Mouse (Mus musculus): ENCODE results near the gene Olfr1474.
"Not testable (repeated sequence)": the region's sequence is repeated elsewhere in the genome, so short reads cannot be mapped to it uniquely, and the experiment has no call there.

The Olfr1474 gene

DNA sequence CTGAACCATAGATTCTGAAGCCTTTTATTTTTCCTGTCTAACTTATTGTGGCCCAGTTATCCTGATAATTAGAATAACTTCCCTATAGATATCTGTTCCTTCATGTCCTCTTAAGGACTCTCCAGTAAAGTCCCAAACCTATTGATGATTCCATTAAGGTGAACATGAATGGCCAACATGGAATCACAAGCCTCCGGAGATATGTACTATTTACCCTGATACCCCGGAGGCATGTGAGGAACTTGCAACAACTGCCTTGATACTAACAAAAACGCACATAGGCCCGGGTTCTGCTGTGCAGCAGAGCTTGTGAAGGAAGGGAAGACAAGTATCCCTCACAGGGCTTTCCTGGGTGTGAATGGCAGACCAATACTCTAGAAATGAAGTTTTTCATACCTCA, at the start of gene Olfr1474:
Olfr1474 (plus strand) TSS at position 301 of the 400 bp plus-strand sequence.
- DNase-seq (ENCODE audit: low spot score in 2 of 2): not testable (repeated sequence)

DNA sequence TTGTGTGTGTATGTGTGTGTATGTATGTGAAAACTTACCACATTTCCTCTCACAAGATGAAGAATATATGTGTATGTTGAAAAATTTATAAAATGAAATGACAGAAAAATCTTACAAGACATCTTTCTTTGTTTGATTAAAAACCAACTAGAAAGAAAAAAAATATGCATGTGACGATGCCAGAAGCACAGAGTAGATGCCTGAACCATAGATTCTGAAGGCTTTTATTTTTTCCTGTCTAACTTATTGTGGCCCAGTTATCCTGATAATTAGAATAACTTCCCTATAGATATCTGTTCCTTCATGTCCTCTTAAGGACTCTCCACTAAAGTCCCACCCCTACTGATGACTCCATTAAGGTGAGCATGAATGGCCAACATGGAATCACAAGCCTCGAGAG, 26.3 kb upstream of the Olfr1474 start, which contains the start of gene Olfr1471:
Olfr1471 (plus strand) TSS at position 301 of the 400 bp plus-strand sequence.
- not testable (repeated sequence) for DNase-seq (ENCODE audit: low spot score in 2 of 2)

DNA sequence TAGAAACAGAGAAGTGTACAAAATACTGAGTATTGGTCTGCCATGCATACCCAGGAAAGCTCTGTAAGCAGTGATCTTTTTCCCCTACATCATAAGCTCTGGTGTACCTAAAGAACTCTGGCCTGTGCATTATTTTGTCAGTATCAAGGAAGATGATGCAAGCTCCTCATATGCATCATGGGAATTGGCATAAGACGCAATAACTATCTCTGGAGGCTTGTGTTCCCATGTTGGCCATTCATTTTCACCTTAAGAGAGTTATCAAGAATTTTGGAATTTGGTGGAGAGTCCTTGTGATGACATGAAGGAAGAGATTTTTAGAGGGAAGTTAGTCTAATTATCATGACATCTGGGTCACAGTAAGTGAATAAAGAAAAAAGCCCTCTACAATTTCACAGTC, 13.4 kb upstream of the Olfr1474 start, which contains the start of gene Olfr1472:
Olfr1472 (minus strand) TSS at position 101 of the 400 bp plus-strand sequence.
- DNase-seq (ENCODE audit: low spot score in 2 of 2): no peak

DNA sequence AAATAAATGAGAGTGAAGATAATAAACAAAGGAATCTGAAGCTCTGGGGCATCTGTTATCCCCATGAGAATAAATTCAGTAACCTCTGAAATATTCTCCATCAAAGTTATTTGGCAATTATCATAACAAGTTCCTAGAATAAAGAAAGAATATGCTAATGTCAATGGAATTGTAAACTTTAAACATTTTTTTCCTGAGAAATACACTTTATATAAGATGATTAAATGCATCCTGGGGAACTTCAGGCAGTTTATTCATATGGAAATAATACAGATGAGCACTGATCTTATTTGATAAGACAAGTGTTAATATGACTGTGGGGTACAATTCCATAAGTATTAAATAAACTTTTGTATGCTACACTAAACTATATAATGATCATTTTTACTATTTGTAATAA, 10.7 kb downstream of the Olfr1474 start, which contains the start of gene Olfr1475:
Olfr1475 (minus strand) TSS at position 101 of the 400 bp plus-strand sequence.
- DNase-seq (ENCODE audit: low spot score in 2 of 2): no peak

DNA sequence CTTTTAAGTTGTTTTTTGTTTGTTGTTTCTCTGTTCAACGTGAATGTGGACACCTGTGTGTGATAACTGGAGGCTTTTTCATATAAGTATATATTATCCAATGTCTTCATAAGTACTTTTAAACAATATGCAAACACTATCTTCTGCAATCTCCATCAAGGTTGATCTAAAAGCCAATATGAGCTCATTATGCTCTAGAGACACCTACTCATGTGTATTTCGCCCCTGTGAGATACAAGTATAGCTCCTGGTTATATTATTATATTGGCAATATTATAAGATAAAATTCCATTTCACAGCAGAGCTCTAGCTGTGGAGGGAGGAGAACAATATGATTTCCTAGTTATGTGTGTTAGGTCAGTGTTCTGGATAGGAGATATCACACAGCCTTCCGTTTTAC, 30.9 kb downstream of the Olfr1474 start, which contains the start of gene Olfr1477:
Olfr1477 (plus strand) TSS at position 301 of the 400 bp plus-strand sequence.
- DNase-seq (ENCODE audit: low spot score in 2 of 2): no peak

Measured in urinary bladder, adult 18-20 months (tissue).